Mouse (Mus musculus) gastrocnemius, postnatal 14 days (tissue): ENCODE results near the gene Tm4sf20. TPM values are rescaled to one million over a fixed set of nuclear protein-coding genes. Genes with fewer than 3 reads are reported as not detected.

ENCODE experiments used
- DNase-seq: peaks from one replicate; pipeline ENCODE4 v3.0.0; 2021; ENCODE audit warnings: mixed read lengths
- intact Hi-C: fragments of 180-260 bp; cut with DNase I; formaldehyde crosslinking; loops from one replicate; pipeline ENCODE4 v1.15.1; 2025; ENCODE audit warnings: low total_unique reads
- long read RNA-seq, 2 experiments: library from polyadenylated mRNA; stranded (forward); transcript quantifications; one replicate each; pipeline ENCODE4 v2.0.0; 2021
- total RNA-seq, 2 experiments: library from RNA; stranded (reverse); gene quantifications; 2 replicates each; pipeline ENCODE4 v1.2.3; 2021

The Tm4sf20 gene
- not detected for total RNA-seq
- long read RNA-seq, experiment 1: 0 reads
- long read RNA-seq, experiment 2: 0 reads

GRCm38 (mm10) chr1:82768269-82768668 lies at the start of gene Tm4sf20:
TSS of gene Tm4sf20 (minus strand) at chr1:82768461.
- DNase-seq: no peak
- intact Hi-C loops: no loop called here

DNA sequence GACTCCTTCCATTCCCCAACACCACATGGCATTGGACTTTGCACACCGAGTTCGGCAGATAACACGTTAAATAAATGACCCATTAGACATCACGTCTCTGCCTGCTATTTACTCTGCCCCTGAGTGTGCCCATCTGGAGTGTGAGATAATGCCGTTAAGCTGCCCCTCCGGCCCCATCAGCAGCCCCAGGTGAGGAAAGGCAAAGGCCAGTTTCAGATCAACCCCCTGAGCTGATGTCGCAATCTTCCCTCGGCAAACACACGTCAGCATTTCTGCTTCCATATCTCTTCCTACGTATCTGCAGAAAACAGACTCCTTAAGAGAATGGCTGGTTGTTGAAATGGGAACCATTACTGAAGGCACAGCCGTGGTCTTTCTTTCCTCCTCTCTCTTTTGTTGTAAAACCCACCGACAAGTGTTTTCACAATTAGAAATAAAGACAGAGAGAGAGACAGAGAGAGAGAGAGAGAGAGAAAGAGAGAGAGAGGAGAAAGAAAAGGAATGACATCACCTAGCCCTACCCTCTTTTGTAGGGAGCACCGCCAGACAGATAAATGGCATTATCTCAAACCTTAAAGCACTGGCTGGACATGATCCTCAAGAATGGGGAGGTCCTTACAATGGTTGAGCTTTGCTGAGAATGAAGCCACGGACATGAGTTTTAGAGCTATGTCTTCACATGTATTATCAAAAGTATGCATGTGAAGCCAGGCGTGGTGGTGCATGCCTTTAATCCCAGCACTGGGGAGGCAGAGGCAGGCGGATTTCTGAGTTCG lies 47.9 kb upstream of the Tm4sf20 start:
- intact Hi-C loops: no loop called here
- no peak for DNase-seq

- no peak for DNase-seq
- intact Hi-C loops: no loop called here
Measured at GRCm38 (mm10) chr1:82811766-82812165, 43.5 kb upstream of the Tm4sf20 start.

- DNase-seq: no peak
- intact Hi-C loops: no loop called here
Measured at GRCm38 (mm10) chr1:82808564-82808963, 40.3 kb upstream of the Tm4sf20 start.

DNA sequence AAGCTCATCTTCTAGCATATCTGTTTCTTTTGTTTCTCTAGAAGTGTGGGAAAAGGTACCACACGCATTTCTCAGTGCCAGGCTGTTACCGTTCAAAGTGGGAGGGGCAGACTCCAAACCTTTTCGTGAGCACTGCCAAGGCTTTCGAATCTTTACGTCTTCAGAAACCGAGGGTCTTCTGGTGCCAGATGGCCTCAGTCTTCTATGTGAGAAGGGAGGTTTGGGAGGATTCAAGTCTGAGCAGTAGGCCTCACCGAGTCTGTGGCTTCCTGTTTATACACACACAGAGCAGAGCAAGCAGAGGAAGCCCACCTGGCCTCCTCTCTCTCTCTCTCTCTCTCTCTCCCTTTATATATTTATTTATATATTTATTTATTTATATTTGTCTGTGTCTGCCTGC lies 38.9 kb upstream of the Tm4sf20 start:
- no peak for DNase-seq
- intact Hi-C loops: no loop called here

- DNase-seq: peak; percentile 8
- intact Hi-C loops: no loop called here
Measured at GRCm38 (mm10) chr1:82806391-82806790, 38.1 kb upstream of the Tm4sf20 start.

GRCm38 (mm10) chr1:82804059-82804458 lies 35.8 kb upstream of the Tm4sf20 start:
- intact Hi-C loops: no loop called here

GRCm38 (mm10) chr1:82803608-82804007 lies 35.3 kb upstream of the Tm4sf20 start:
- intact Hi-C loops: no loop called here
- no peak for DNase-seq

More at GRCm38 (mm10) chr1:82804059-82804458, 35.8 kb upstream of the Tm4sf20 start:
- DNase-seq: no peak

GRCm38 (mm10) chr1:82801105-82801783 lies 33.0 kb upstream of the Tm4sf20 start:
- intact Hi-C loops: no loop called here
- no peak for DNase-seq

- peak; percentile 9 for DNase-seq
- intact Hi-C loops: no loop called here
Measured at GRCm38 (mm10) chr1:82798922-82799321, 30.7 kb upstream of the Tm4sf20 start.

- intact Hi-C loops: no loop called here
- peak; percentile 13 for DNase-seq
Measured at GRCm38 (mm10) chr1:82798304-82798703, 30.0 kb upstream of the Tm4sf20 start.

DNA sequence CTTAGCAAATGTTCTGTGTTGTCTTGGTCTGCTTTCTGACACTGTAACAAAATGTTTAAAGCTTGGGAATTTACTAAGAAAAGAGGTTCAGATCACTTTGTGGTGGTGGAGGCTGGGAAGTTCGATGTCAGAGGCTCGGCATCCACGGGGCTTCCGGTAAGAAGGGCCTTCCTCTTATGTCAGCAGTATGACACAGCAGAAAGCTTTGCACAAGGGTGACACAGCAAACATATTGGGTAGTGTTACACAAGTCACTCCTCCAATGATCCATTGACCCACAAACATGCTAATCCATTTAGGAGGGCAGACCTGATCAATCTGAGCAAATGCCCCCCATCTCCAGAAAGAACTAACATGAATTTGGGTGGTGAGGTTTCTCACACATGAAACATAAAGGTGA lies 28.8 kb upstream of the Tm4sf20 start:
- DNase-seq: no peak
- intact Hi-C loops: no loop called here

DNA sequence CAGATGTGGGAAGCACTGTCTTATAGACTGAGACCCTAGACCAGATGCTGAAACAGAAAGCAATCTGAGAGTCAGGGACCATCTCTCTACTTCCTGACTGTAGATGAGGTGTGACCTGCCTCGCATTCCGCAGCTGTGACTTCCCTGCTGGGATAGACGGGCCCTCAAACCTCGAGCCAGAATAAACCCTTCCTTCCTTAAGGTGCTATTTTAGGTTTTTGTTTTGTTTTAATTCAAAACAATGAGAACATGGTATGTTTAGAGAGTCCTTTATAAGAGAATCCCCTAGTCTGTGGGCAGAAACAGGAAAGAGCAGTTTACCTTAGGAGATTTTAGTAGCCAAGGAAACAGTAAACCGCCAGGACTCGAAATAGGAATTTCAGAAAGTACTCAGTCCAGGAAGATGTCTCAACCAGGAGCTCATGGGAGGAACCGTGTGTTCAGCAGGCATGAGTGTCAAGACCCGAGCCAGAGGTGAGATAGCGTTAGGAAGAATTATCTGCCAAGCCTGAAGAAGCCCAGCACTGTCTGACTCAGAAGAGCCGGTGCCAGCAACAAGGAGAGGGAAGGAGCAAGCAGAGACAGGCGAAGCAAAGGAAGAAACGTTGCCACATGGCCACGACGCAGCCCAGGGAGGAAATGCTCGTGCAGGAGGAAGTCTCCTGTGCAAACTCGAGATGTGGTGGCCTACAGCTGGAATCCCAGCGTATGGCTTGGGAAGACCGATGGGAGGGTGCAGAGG lies 27.6 kb upstream of the Tm4sf20 start:
- intact Hi-C loops: no loop called here
- no peak for DNase-seq

GRCm38 (mm10) chr1:82795211-82795610 lies 26.9 kb upstream of the Tm4sf20 start:
- no peak for DNase-seq
- intact Hi-C loops: no loop called here

DNA sequence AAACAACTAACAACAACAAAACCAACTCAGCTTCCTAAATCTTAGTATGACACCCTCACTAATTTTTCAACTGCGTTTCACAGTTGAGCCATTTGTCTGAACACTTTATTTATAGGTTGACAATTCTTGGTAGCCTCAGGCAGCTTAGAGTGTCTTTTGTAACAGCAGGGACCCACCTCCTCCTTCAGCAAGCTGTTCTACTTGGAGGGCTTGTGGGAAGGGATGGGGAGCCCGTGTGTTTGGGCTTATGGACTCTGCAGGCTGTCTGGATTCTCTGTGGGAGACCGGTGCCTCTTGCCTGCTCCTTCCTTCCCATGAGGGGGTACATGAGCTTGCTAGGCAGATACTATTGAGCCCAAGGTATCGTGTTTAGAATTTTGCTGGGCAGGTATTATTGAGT lies 25.7 kb upstream of the Tm4sf20 start:
- intact Hi-C loops: no loop called here
- no peak for DNase-seq

DNA sequence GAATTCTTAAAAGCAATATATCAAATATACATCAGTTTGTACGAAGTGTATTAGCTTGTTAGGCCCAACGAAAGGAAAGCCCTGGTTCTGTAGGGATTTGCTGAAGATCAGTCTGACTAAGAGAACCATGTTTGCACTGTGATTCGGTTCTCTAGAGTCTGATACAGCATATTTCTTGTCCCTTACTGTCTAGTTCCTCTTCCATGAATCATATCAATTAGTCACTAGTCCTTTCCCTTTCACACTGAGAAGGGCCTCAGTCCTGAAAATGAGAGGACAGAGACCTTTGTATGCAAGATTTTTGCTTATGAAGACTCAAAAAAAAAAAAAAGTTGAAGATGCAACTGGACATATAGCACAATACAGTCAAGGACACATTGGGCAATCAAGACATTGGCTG lies 24.8 kb upstream of the Tm4sf20 start:
- intact Hi-C loops: no loop called here
- DNase-seq: no peak

DNA sequence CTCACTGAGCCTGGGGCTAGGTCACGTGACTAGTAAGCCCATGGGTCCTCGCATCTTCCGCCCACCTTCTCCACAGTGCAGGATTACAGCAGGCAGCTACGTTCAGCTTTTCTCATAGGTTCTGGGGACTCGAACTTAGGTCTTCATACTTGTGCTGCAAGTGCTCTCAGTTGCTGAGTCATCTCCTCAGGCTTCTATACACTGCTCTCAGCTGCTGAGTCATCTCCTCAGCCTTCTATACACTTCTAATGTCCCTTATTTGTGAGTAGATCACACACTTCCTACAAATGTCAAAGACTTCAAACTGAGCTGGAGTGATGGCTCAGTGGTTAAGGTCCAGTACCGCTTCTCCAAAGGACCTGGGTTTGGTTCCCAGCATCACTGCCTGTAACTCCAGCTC lies 24.0 kb upstream of the Tm4sf20 start:
- intact Hi-C loops: no loop called here
- DNase-seq: no peak

DNA sequence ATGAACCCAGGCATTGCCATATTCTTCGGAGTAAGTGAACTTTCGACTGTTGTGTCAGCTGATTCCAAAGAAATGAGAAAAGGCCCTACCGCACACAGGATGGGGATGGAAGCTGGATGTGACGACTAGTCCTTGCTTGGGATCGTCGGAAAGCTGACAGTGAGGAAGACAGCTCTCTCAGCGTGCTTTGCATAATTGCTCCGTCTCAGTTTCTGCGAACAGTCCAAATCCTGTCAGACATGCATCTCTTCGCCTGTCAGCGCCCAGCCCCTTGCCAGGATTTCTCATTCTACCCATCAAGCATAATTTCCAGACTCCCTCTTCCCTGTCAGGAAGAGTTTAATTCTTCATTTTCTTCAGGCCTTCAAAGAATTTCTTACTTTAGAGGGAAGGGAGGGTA lies 22.8 kb upstream of the Tm4sf20 start:
- intact Hi-C loops: no loop called here

DNA sequence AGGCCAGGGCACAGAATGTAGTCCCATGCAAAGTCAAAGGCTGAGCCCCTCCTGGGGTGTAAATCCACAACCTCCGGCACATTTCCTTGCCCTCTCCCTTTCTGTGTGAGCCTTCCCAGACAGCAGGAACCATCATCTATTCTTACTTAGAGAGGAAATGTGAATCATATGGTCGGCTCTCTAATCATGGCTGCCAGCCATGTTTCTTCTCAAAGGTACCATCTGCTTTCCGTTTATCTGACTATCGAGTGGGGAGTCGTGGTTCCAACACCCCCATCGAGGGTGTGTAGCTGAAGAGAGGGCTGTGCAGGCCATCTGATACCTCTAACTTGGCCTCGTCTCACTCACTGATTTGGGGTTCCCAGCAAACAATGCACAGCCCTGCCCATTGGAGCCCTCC lies 19.8 kb upstream of the Tm4sf20 start:
- intact Hi-C loops: loop anchor here (10.0 kb wide), 1 partner anchor 287 kb away; no protein-coding TSS in a partner anchor

More for the DNA sequence above, 22.8 kb upstream of the Tm4sf20 start:
- DNase-seq: no peak

DNA sequence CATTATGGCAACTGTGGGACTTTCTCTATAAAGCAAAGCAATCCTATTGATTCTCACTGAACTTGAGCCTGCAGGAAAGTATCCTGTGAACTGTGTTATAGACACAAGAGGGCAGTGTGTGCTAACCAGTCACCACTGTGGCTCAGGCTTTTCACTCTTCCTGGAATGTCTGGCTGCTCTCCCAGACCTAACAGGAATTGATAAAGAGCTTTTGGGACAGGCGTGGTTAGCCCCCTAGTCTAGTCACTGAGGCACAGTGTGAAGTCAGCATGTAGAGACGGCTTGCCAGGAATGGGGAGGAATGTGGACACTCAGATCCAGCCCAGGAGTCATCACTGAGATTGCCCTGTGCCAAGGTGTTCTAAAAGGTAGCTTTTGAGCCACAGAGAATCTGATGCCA lies 19.2 kb upstream of the Tm4sf20 start:
- intact Hi-C loops: loop anchor here (10.0 kb wide), 1 partner anchor 287 kb away; no protein-coding TSS in a partner anchor
- peak; percentile 53 for DNase-seq

More for the DNA sequence above, 19.8 kb upstream of the Tm4sf20 start:
- DNase-seq: no peak
